Mouse (Mus musculus) intestine, embryonic 14.5 days (tissue): ENCODE measurements at regions not wholly inside any gene's neighbourhood (a gene's known extent, or its start where the extent isn't known, plus 50 kb on each side); places are given as distances from the start of the nearest gene placed in this dataset.

Experiments
- ATAC-seq: fragments of 200-750 bp; cut with Nextera tagmentation; replicated peaks from 2 replicates; pipeline ENCODE4 v1.8.0; 2017; ENCODE audit warnings: low read depth, moderate number of reproducible peaks, moderate TSS enrichment, moderate library complexity; ENCODE audit not compliant: low FRiP score, low TSS enrichment
- DNase-seq: peaks from one replicate; pipeline ENCODE4 v3.0.0-alpha.2; 2018; ENCODE audit warnings: low spot score
- H3K27ac ChIP-seq: fragments of 300-500 bp; sonication (generic); 2 replicates; pipeline ENCODE4 v1.5.1; 2014; ENCODE audit warnings: low read depth, mild to moderate bottlenecking, control low read depth
- H3K27me3 ChIP-seq: fragments of 300-500 bp; sonication (generic); replicated peaks from 2 replicates; pipeline ENCODE4 v1.6.1; 2014; ENCODE audit warnings: low read length, control low read depth; ENCODE audit not compliant: control insufficient read depth, insufficient read depth
- H3K36me3 ChIP-seq: fragments of 300-500 bp; sonication (generic); 2 replicates; pipeline ENCODE4 v1.6.1; 2014; ENCODE audit warnings: low read length, control low read depth; ENCODE audit not compliant: control insufficient read depth, insufficient read depth
- H3K4me1 ChIP-seq: fragments of 300-500 bp; sonication (generic); replicated peaks from 2 replicates; pipeline ENCODE4 v1.6.1; 2014; ENCODE audit warnings: low read length, control low read depth, mixed read lengths; ENCODE audit not compliant: control insufficient read depth, insufficient read depth
- H3K4me2 ChIP-seq: fragments of 300-500 bp; sonication (generic); 2 replicates; pipeline ENCODE4 v1.6.1; 2014; ENCODE audit warnings: low read length
- H3K4me3 ChIP-seq: fragments of 300-500 bp; sonication (generic); 2 replicates; pipeline ENCODE4 v1.5.1; 2014; ENCODE audit warnings: low read depth, low read length, control low read depth, mixed read lengths
- H3K9ac ChIP-seq: fragments of 300-500 bp; sonication (generic); 2 replicates; pipeline ENCODE4 v1.6.1; 2014; ENCODE audit warnings: mild to moderate bottlenecking, low read length
- H3K9me3 ChIP-seq: fragments of 300-500 bp; sonication (generic); 2 replicates; pipeline ENCODE4 v1.6.1; 2016; ENCODE audit warnings: low read length, control low read depth; ENCODE audit not compliant: control insufficient read depth
- WGBS: fragments of 180-500 bp; shearing (Covaris S2); extraction: QIAGEN DNeasy Blood & Tissue Kit; methylation state at CpG from one replicate; pipeline ENCODE4 v1.1.7; 2014; 5-methylcytosine and 5-hydroxymethylcytosine counted together

DNA sequence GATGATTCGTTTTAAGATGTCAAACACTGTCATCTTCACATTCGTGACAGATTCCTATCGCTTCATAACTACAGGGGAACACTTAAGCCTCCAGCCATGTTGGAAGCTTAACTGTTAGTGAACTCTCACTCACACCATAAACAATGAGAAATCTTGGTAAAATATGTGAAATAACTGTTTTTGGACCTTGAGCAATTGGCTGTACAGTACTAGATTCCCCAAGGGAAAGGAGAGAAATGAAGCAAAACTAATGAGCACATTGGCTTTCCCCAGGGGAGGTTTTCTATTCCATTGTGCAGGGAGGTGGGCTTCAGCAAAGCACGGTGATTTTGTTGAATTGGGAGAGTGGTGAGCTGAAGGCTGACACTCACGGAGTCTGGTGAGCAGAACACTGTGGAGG is 56.0 kb upstream of the Osr1 start:
- Histone ChIP-seq H3K36me3 (no peaks in the 10 kb centered on the region), H3K27me3 (no peaks in the 10 kb centered on the region), H3K4me2 (no peak overlapping the region), H3K9ac (no peak overlapping the region), H3K4me1 (no peaks in the 10 kb centered on the region), H3K4me3 (no peak overlapping the region), H3K27ac (no peak overlapping the region), H3K9me3 (no peaks in the 10 kb centered on the region)
- WGBS = 73% methylated on average over 5 of the region's 5 CpGs
- DNase-seq (no peak), ATAC-seq (no peak)

DNA sequence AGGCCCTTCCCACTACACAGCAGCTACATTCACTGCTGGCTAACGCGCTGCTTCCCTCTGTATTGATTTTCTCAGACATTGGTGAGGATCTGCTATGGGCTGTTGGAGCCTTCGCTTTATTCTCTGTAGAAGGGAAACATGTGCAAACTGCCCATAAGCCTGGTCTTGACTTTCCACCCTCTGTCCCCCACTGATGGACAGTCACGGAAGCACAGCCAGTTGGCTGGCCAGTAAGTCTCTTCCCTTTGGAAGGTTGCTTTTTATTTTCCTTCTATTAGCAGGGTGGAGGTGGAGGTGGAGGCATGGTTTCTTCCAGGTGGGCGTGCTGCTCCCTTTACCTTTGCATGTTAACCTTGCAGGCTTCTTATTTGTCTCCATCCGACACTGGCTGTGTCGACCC is 51.1 kb upstream of the Osr1 start:
- no peak overlapping the region for H3K27ac ChIP-seq
- no peaks in the 10 kb centered on the region for H3K9me3 ChIP-seq
- H3K4me1 ChIP-seq = no peaks in the 10 kb centered on the region; the same call in 1 of the 2 replicates
- H3K9ac ChIP-seq = no peak overlapping the region
- no peaks in the 10 kb centered on the region for H3K27me3 ChIP-seq
- no peaks in the 10 kb centered on the region for H3K36me3 ChIP-seq
- DNase-seq (no peak), ATAC-seq (no peak)
- H3K4me3 ChIP-seq = no peak overlapping the region
- WGBS = 76% methylated on average over 7 of the region's 7 CpGs
- H3K4me2 ChIP-seq = no peak overlapping the region

DNA sequence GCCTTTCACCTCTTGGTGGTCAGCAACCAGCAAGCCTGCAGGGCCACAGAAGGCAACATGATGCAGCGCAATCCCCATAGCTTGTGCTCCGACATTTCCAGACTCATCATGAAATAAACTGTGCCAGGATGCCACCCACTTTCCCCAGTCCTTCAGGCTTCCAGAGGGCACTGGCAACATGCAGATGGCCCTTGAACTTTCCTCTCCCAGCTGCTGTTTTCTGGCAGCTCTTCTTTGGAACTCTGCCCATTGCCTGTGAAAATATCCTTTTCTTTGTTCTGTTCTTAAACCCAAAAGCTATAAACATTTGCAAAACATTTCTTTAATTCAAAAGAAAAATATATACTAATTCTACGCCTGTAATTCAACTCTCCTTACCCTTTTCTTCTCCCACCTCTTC is 50.6 kb upstream of the Osr1 start:
- Histone ChIP-seq H3K4me3 (no peak overlapping the region), H3K27ac (no peak overlapping the region), H3K36me3 (no peaks in the 10 kb centered on the region), H3K4me1 (no peaks in the 10 kb centered on the region; the same call in 1 of the 2 replicates), H3K4me2 (no peak overlapping the region), H3K9me3 (no peaks in the 10 kb centered on the region), H3K9ac (no peak overlapping the region), H3K27me3 (no peaks in the 10 kb centered on the region)
- WGBS = 70% methylated on average over 3 of the region's 3 CpGs
- no peak for ATAC-seq
- DNase-seq = no peak
